Mouse (Mus musculus) large intestine, adult 2 months (tissue): Measurements from ENCODE around the gene H2afy2. TPM values are rescaled to one million over a fixed set of nuclear protein-coding genes. Genes with fewer than 3 reads are reported as not detected.

ENCODE experiments used
- DNase-seq: peaks from one replicate; pipeline ENCODE4 v3.0.0-alpha.2; 2012; ENCODE audit warnings: low read depth, low spot score
- WGBS: fragments of 180-500 bp; shearing (Covaris S2); methylation state at CpG from one replicate; pipeline ENCODE4 v1.1.7; 2018; 5-methylcytosine and 5-hydroxymethylcytosine counted together
- polyA plus RNA-seq: library from polyadenylated mRNA; depleted of rRNA; stranded (reverse); fragments of >200 nt; gene quantifications from 2 replicates; pipeline ENCODE4 v1.2.3, GENCODE M21; 2012

Gene H2afy2
- polyA plus RNA-seq, 1 experiment: 2.3 TPM

DNA sequence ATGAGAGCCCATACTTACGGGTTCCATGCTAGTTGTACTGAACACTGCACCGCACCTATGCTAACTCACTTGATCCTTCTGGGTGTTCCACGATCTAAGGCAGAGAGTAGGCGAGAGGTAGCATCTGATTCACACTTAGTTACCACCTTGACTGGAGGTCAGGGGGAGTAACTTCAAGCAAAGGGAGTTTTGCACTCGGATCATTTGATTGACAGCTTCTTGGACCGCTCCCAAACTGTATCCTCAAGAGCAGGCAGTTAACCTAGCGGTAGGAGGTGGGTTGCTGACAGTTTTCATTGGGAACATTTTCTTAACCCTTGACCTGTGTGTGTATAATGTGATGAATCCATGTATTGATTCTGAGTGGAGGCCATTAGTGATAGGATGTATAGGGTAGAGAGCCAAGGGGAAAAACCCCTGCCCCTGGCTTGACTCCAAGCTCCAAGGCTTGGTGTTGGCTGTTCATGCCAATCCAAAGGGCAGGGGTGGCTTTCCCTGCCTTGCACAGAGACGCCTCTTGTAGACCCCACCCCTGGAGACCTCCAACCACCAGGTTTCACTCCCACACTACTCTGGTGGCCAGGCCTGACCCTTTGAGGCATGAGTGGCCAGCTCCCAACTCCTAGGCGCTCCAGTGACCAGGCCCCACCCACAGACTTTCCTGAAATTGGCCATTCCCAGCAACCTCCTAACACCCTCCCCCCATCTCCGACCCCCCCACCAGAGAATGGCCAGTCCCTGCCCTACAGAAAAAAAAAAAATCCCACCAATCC lies 3.8 kb upstream of the H2afy2 start:
- WGBS: 78% methylated on average over 10 of the region's 10 CpGs
- no peak for DNase-seq

DNA sequence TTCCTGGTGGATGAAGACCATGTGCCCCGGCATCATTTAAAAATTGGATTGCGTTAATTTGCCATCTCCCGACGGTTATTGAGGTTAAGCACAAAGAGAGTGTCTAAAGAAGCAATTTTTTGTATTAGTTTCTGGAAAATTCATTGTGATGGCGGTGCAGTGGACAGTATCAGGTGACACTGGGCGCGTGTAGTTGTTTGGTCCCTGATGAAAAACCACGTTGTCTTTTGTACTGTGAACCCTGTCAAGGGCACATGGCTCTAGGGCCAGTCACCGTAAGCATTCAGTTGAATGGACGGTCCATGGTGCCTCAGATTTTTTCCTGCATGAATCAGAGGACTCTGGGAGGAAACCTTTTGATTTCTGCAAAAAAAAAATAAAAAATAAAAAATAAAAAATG lies 467 bp upstream of the H2afy2 start:
- no peak for DNase-seq
- 46% methylated on average over 10 of the region's 10 CpGs for WGBS

- 2% methylated on average over 71 of the region's 74 CpGs for WGBS
- no peak for DNase-seq
Observed at GRCm38 (mm10) chr10:61782799-61783611, 942 bp downstream of the H2afy2 start.

GRCm38 (mm10) chr10:61781461-61782128 lies 2.4 kb downstream of the H2afy2 start:
- WGBS: 75% methylated on average over 8 of the region's 9 CpGs
- no peak for DNase-seq

DNA sequence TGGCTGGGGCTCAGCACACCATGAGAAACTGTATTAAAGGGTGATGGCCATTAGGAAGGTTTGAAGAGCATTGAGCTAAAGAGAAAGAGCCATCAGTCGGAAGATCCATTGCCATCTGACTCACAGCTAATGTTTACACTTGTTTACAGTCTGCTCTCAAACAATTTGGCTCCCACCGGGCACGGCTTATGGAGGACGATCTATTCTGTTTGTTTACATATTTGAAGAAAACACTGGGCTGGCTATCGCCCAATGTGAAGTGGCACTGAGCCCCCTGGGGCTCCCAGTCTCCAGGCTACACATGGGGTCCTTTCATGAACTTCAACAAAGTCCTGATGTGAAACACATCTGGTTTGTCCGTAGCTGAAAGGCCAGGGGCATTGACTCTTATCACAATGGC lies 17.1 kb downstream of the H2afy2 start:
- whole genome bisulfite sequencing: 27% methylated on average over 6 of the region's 6 CpGs

DNA sequence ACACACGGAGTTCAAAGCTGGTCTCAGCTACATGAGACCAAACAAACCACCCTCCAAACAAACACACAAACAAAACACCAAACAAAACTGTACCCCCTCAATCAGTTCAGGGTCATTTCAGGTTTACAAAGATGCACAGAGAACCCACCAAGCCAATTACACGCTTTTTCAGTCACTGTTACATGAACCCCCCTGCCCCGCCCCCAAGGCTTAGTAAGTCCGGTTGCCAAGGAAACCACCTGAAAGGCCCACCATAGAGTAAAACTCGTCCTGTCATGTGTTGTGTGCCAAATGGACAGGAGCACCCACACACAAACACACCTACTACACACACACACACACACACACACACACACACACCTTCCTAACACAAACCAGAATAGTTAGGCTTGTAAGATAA lies 18.4 kb downstream of the H2afy2 start:
- DNase-seq: no peak
- WGBS: 69% methylated on average over 5 of the region's 5 CpGs

More for the DNA sequence above, 17.1 kb downstream of the H2afy2 start:
- no peak for DNase-seq

GRCm38 (mm10) chr10:61764689-61765088 lies 19.3 kb downstream of the H2afy2 start:
- WGBS: 65% methylated on average over 8 of the region's 8 CpGs
- DNase-seq: no peak

DNA sequence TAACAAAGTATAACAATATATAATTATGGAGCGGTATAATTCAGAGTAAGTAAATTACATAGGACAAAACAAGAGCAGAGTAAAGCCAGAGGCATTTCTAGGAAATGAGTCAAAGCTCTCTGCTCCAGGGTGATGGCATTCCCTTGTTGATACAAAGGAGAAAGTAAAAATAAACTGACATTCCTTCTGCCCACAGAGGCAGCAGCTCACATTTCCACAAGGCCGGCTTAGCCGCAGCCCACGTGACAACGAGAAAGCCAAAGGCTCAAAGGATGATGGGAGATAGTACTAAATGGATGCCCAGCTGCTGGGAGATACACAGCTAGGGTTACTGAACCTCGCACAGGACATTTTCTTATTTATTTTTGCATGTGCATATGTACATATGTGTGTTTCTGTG lies 24.1 kb downstream of the H2afy2 start:
- no peak for DNase-seq
- WGBS: 55% methylated on average over 6 of the region's 6 CpGs

GRCm38 (mm10) chr10:61758904-61759303 lies 25.0 kb downstream of the H2afy2 start:
- WGBS: 91% methylated on average over 2 of the region's 2 CpGs
- no peak for DNase-seq

GRCm38 (mm10) chr10:61757022-61757421 lies 26.9 kb downstream of the H2afy2 start:
- 69% methylated on average over 14 of the region's 14 CpGs for WGBS
- DNase-seq: no peak

DNA sequence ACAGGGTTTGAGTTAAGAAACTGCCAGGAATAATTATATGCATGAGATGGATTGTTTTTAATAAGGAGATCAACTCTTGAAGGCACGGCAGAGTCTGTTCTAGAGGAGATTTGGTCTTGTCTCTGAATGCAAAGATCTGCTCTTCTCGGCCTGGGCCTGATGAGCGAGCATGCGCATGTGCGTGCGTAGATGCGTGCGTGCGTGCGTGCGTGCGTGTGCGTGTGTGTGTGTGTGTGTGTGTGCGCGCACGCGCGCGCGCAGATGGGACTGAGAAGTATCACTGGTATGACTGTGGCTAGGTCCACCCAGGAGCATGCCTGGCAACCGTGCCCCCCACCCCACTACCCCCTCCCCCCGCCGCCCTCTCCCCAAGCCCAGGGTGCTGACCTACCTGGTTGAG lies 30.9 kb downstream of the H2afy2 start:
- no peak for DNase-seq
- 95% methylated on average over 23 of the region's 23 CpGs for WGBS

DNA sequence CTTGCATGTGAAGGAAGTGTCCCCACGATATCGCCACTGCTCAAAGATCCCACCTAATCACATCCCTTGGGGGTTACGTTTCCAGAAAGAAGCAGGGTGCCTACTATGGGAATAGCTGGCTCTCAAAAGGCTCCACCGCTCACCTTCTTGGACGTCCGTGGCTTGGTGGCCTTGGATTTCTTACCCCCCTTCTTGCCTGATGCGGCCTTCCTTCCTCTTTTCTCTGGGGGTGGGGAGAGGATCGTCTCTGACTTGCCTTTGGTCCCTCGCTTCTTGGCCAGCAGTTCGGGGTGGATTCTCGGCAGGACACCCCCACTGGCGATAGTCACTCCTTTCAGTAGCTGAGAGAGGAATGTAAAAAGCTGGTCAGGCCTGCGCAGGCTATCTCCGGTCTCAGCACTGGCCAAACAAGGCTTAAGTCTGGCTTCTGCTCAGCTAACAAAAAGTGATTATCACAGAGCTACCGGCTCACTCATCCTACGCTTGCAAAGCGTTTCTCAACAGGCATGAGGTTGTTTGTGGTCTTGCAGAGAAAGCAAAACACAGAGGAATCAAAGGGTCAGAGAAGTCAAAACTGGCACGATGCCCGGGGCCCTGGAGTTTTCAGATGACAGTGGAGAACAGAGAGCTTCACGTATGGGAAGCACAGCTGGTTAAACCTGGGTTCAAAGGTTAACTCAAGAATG lies 32.3 kb downstream of the H2afy2 start:
- DNase-seq: no peak
- 66% methylated on average over 20 of the region's 20 CpGs for WGBS

- DNase-seq: no peak
- 50% methylated on average over 9 of the region's 9 CpGs for WGBS
Observed at GRCm38 (mm10) chr10:61750014-61750413, 33.9 kb downstream of the H2afy2 start.

GRCm38 (mm10) chr10:61747302-61747701 lies 36.6 kb downstream of the H2afy2 start:
- 95% methylated on average over 13 of the region's 13 CpGs for WGBS

DNA sequence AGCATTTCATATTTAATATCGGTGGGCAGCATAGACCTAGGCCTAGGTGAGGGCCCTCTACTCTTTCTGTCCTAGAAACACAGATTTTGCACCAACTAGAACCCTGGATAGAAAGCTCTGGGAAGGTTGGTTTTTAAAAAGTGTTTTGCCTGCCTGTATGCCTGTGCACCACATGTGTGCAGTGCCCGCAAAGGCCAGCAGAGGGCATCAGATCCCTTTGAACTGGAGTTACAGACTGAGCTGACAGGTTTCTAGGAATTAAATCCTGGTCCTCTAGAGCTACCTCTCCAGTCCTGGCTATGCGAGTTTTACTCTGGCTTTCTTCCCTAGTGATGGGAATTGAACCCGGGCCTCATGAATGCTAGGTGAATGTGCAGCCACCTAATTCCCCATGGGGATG lies 38.8 kb downstream of the H2afy2 start:
- DNase-seq: no peak
- WGBS: 91% methylated on average over 4 of the region's 4 CpGs

More at GRCm38 (mm10) chr10:61747302-61747701, 36.6 kb downstream of the H2afy2 start:
- no peak for DNase-seq

- WGBS: 94% methylated on average over 8 of the region's 8 CpGs
- no peak for DNase-seq
Observed at GRCm38 (mm10) chr10:61742336-61742735, 41.6 kb downstream of the H2afy2 start.

DNA sequence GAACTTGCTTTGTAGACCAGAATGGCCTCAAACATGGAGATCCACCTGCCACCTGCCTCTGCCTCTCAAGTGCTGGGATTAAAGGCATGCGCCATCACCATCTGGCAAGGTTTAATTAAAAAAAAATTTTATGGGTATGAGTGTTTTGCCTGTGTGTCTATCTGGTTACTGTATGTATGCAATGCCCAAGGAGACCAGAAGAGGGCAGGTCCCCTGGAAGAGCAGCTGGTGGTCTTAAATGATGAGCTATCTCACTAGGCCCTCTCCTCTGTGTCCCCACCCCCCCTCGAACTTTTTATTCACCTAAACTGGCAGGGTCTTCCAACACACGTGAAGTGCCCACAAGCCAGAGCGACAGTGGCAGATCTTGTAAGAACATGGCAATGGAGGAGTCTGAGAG lies 42.1 kb downstream of the H2afy2 start:
- WGBS: 82% methylated on average over 4 of the region's 4 CpGs
- no peak for DNase-seq

DNA sequence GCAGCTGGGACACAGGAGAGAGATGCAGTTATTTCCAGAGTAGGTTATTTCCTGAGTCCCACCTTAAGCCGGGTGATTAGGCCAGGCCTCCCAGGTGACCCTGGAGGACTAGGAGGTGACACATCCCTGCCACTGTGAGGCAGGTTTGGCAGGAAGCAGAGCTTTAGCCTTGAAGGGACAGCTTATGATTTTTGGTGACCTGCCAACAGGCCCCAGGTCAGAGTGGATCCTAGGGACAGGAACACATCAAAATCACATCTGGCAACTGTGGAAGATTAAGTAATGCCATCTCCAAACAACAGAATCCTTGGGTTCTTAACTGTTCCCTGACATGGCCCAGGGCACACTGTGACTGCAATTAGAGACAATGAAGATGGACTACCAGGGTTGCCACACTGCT lies 42.6 kb downstream of the H2afy2 start:
- WGBS: 78% methylated on average over 1 of the region's 1 CpGs
- no peak for DNase-seq

- 89% methylated on average over 4 of the region's 4 CpGs for WGBS
- no peak for DNase-seq
Observed at GRCm38 (mm10) chr10:61738126-61738525, 45.8 kb downstream of the H2afy2 start.

GRCm38 (mm10) chr10:61737537-61737936 lies 46.4 kb downstream of the H2afy2 start:
- DNase-seq: no peak
- 90% methylated on average over 1 of the region's 1 CpGs for WGBS
